Mouse (Mus musculus) G1E (cell line): ENCODE data around the gene Clpsl2.

Experiments used
- CTCF ChIP-seq: IDR thresholded peaks from 2 replicates; pipeline ENCODE4 v1.5.1; 2012; ENCODE audit warnings: low read depth, low read length, inconsistent platforms, mixed read lengths
- GATA1 ChIP-seq: IDR thresholded peaks from 2 replicates; pipeline ENCODE4 v1.6.1; 2012; ENCODE audit warnings: borderline replicate concordance, low read length, inconsistent platforms, mixed read lengths
- GATA2 ChIP-seq: IDR thresholded peaks from 2 replicates; pipeline ENCODE4 v1.6.1; 2012; ENCODE audit warnings: low read depth, low read length, inconsistent platforms, borderline replicate concordance
- POLR2AphosphoS5 ChIP-seq: IDR thresholded peaks from 2 replicates; pipeline ENCODE4 v1.6.1; 2012; ENCODE audit warnings: low read depth, low read length, inconsistent platforms; ENCODE audit not compliant: insufficient replicate concordance
- TAL1 ChIP-seq: conservative IDR thresholded peaks from 2 replicates; pipeline ENCODE4 v1.6.1; 2012; ENCODE audit warnings: low read depth, low read length, inconsistent platforms, mixed read lengths

GRCm38 (mm10) chr17:28500465-28500864, 48.7 kb upstream of the Clpsl2 start:
- no peak for TF ChIP-seq CTCF
- no peak for TF ChIP-seq TAL1
- no peak for TF ChIP-seq GATA2
- no peak for TF ChIP-seq POLR2AphosphoS5
- TF ChIP-seq GATA1: no peak
